Mouse (Mus musculus): ENCODE data around the gene Olfr963. TPM values are rescaled to one million over a fixed set of nuclear protein-coding genes. Genes with fewer than 3 reads are reported as not detected.

The Olfr963 gene
- total RNA-seq, 1 experiment from 2014 or later: not detected

Other genes with a start within 250 kb of the Olfr963 start
- not detected in 2 replicates for gene Olfr952, start 240.1 kb upstream of the Olfr963 start, total RNA-seq (2017)
- gene Olfr954, start 210.5 kb upstream of the Olfr963 start, total RNA-seq (2017): not detected in 2 replicates
- gene Olfr955, start 195.3 kb upstream of the Olfr963 start, total RNA-seq (2017): not detected in 2 replicates
- gene Olfr44, start 173.2 kb upstream of the Olfr963 start, total RNA-seq (2017): not detected in 2 replicates
- not detected in 2 replicates for gene Olfr957, start 151.4 kb upstream of the Olfr963 start, total RNA-seq (2017)
- gene Olfr958, start 113.2 kb upstream of the Olfr963 start, total RNA-seq (2017): not detected in 2 replicates
- not detected in 2 replicates for gene Olfr959, start 91.6 kb upstream of the Olfr963 start, total RNA-seq (2017)
- gene AW551984, start 62.8 kb upstream of the Olfr963 start, total RNA-seq (2017): not detected in 2 replicates
- not detected in 2 replicates for gene Olfr148, start 56.5 kb upstream of the Olfr963 start, total RNA-seq (2017)
- gene Olfr960, start 45.8 kb upstream of the Olfr963 start, total RNA-seq (2017): not detected in 2 replicates
- gene Olfr961, start 22.1 kb upstream of the Olfr963 start, total RNA-seq (2017): not detected in 2 replicates
- gene Olfr149, start 39.9 kb downstream of the Olfr963 start, total RNA-seq (2017): not detected in 2 replicates
- gene Olfr965, start 44.1 kb downstream of the Olfr963 start, total RNA-seq (2017): not detected in 2 replicates
- gene Olfr150, start 63.8 kb downstream of the Olfr963 start, total RNA-seq (2017): not detected in 2 replicates
- not detected in 2 replicates for gene Olfr967, start 79.0 kb downstream of the Olfr963 start, total RNA-seq (2017)
- not detected in 2 replicates for gene Olfr968, start 116.0 kb downstream of the Olfr963 start, total RNA-seq (2017)
- not detected in 2 replicates for gene Olfr969, start 123.7 kb downstream of the Olfr963 start, total RNA-seq (2017)
- gene Olfr970, start 141.7 kb downstream of the Olfr963 start, total RNA-seq (2017): not detected in 2 replicates
- not detected in 2 replicates for gene Olfr971, start 169.7 kb downstream of the Olfr963 start, total RNA-seq (2017)
- not detected in 2 replicates for gene Olfr972, start 199.2 kb downstream of the Olfr963 start, total RNA-seq (2017)
- gene Olfr229, start 240.1 kb downstream of the Olfr963 start, total RNA-seq (2017): not detected in 2 replicates

Data from hematopoietic stem cell, adult 5-6 weeks (primary cell).